Mouse (Mus musculus) hindbrain, embryonic 12.5 days (tissue): ENCODE measurements at regions not wholly inside any gene's neighbourhood (a gene's known extent, or its start where the extent isn't known, plus 50 kb on each side); places are given as distances from the start of the nearest gene placed in this dataset.
A peak's percentile ranks its signal among the peaks of the same experiment; 100 is the strongest.

Source experiments
- ATAC-seq: fragments of 200-750 bp; cut with Nextera tagmentation; 2 replicates; pipeline ENCODE4 v1.8.0; 2017; ENCODE audit warnings: moderate TSS enrichment; ENCODE audit not compliant: low FRiP score
- H3K27ac ChIP-seq: fragments of 300-500 bp; sonication (generic); 2 replicates; pipeline ENCODE4 v1.5.1; 2016; ENCODE audit warnings: mild to moderate bottlenecking
- H3K27me3 ChIP-seq: fragments of 300-500 bp; sonication (generic); 2 replicates; pipeline ENCODE4 v1.6.1; 2016; ENCODE audit warnings: mild to moderate bottlenecking
- H3K36me3 ChIP-seq: fragments of 300-500 bp; sonication (generic); 2 replicates; pipeline ENCODE4 v1.6.1; 2016; ENCODE audit warnings: mild to moderate bottlenecking
- H3K4me1 ChIP-seq: fragments of 300-500 bp; sonication (generic); 2 replicates; pipeline ENCODE4 v1.6.1; 2016
- H3K4me2 ChIP-seq: fragments of 300-500 bp; sonication (generic); replicated peaks from 2 replicates; pipeline ENCODE4 v1.6.1; 2016; ENCODE audit warnings: mild to moderate bottlenecking
- H3K4me3 ChIP-seq: fragments of 300-500 bp; sonication (generic); 2 replicates; pipeline ENCODE4 v1.5.1; 2016; ENCODE audit warnings: mild to moderate bottlenecking
- H3K9ac ChIP-seq: fragments of 300-500 bp; sonication (generic); 2 replicates; pipeline ENCODE4 v1.6.1; 2016; ENCODE audit warnings: mild to moderate bottlenecking, moderate library complexity
- H3K9me3 ChIP-seq: fragments of 300-500 bp; sonication (generic); replicated peaks from 2 replicates; pipeline ENCODE4 v1.6.1; 2016; ENCODE audit warnings: mild to moderate bottlenecking
- WGBS: fragments of 180-500 bp; shearing (Covaris S2); methylation state at CpG from one replicate; pipeline ENCODE4 v1.1.7; 2016; 5-methylcytosine and 5-hydroxymethylcytosine counted together

- no peaks in the 10 kb centered on the region for H3K9me3 ChIP-seq
- no peaks in the 10 kb centered on the region for H3K4me1 ChIP-seq
- no peak overlapping the region for H3K27ac ChIP-seq
- H3K4me3 ChIP-seq, result no peak overlapping the region
- H3K36me3 ChIP-seq, result no peaks in the 10 kb centered on the region
- H3K27me3 ChIP-seq, result no peaks in the 10 kb centered on the region; the same call in 1 of the 2 replicates
- no peak for ATAC-seq
- no peak overlapping the region for H3K4me2 ChIP-seq
- WGBS, result 77% methylated on average over 4 of the region's 4 CpGs
- no peak overlapping the region for H3K9ac ChIP-seq
These were observed 1929.8 kb upstream of the Lrrc6 start for GRCm38 (mm10) chr15:68430486-68430885.

GRCm38 (mm10) chr15:68428444-68429228 is 1927.9 kb upstream of the Lrrc6 start:
- Histone ChIP-seq H3K4me2 (no peak overlapping the region), H3K4me1 (no peaks in the 10 kb centered on the region), H3K36me3 (no peaks in the 10 kb centered on the region), H3K27ac (no peak overlapping the region), H3K9ac (no peak overlapping the region), H3K4me3 (no peak overlapping the region), H3K27me3 (no peaks in the 10 kb centered on the region; the same call in 1 of the 2 replicates), H3K9me3 (no peaks in the 10 kb centered on the region)
- ATAC-seq, result peak; percentile 72; the same call in 1 of the 2 replicates
- WGBS, result 22% methylated on average over 6 of the region's 6 CpGs

- no peak overlapping the region for H3K27ac ChIP-seq
- no peaks in the 10 kb centered on the region for H3K9me3 ChIP-seq
- H3K27me3 ChIP-seq, result no peaks in the 10 kb centered on the region
- no peak overlapping the region for H3K4me3 ChIP-seq
- no peaks in the 10 kb centered on the region for H3K4me1 ChIP-seq
- H3K36me3 ChIP-seq, result no peaks in the 10 kb centered on the region
- no peak overlapping the region for H3K4me2 ChIP-seq
- ATAC-seq, result no peak
- H3K9ac ChIP-seq, result no peak overlapping the region
- WGBS, result 15% methylated on average over 1 of the region's 1 CpGs
These were observed 1916.4 kb upstream of the Lrrc6 start for GRCm38 (mm10) chr15:68417142-68417541.

GRCm38 (mm10) chr15:68415401-68415925 is 1914.8 kb upstream of the Lrrc6 start:
- Histone ChIP-seq H3K27me3 (no peaks in the 10 kb centered on the region), H3K27ac (no peak overlapping the region), H3K9ac (no peak overlapping the region), H3K9me3 (no peaks in the 10 kb centered on the region), H3K4me2 (no peak overlapping the region), H3K4me3 (no peak overlapping the region), H3K36me3 (no peaks in the 10 kb centered on the region), H3K4me1 (no peaks in the 10 kb centered on the region)
- no peak for ATAC-seq
- WGBS, result 22% methylated on average over 3 of the region's 3 CpGs

GRCm38 (mm10) chr15:68414047-68414446 is 1913.3 kb upstream of the Lrrc6 start:
- H3K4me2 ChIP-seq, result no peak overlapping the region
- ATAC-seq, result no peak
- no peak overlapping the region for H3K27ac ChIP-seq
- no peak overlapping the region for H3K4me3 ChIP-seq
- no peak overlapping the region for H3K9ac ChIP-seq
- H3K36me3 ChIP-seq, result no peaks in the 10 kb centered on the region
- WGBS, result 69% methylated on average over 4 of the region's 4 CpGs
- no peaks in the 10 kb centered on the region for H3K27me3 ChIP-seq
- H3K9me3 ChIP-seq, result no peaks in the 10 kb centered on the region
- H3K4me1 ChIP-seq, result no peaks in the 10 kb centered on the region

GRCm38 (mm10) chr15:68412697-68413096 is 1912.0 kb upstream of the Lrrc6 start:
- 87% methylated on average over 2 of the region's 2 CpGs for WGBS
- Histone ChIP-seq H3K4me3 (no peak overlapping the region), H3K36me3 (no peaks in the 10 kb centered on the region), H3K4me1 (no peaks in the 10 kb centered on the region), H3K4me2 (no peak overlapping the region), H3K27ac (no peak overlapping the region), H3K27me3 (no peaks in the 10 kb centered on the region), H3K9ac (no peak overlapping the region), H3K9me3 (no peaks in the 10 kb centered on the region)
- ATAC-seq, result no peak

GRCm38 (mm10) chr15:68412156-68412555 is 1911.4 kb upstream of the Lrrc6 start:
- no peak overlapping the region for H3K4me2 ChIP-seq
- ATAC-seq, result no peak
- H3K4me1 ChIP-seq, result no peaks in the 10 kb centered on the region
- no peak overlapping the region for H3K27ac ChIP-seq
- H3K9ac ChIP-seq, result no peak overlapping the region
- 89% methylated on average over 3 of the region's 3 CpGs for WGBS
- no peaks in the 10 kb centered on the region for H3K36me3 ChIP-seq
- H3K9me3 ChIP-seq, result no peaks in the 10 kb centered on the region
- H3K27me3 ChIP-seq, result no peaks in the 10 kb centered on the region
- H3K4me3 ChIP-seq, result no peak overlapping the region

GRCm38 (mm10) chr15:68403554-68404070 is 1902.9 kb upstream of the Lrrc6 start:
- Histone ChIP-seq H3K9me3 (no peaks in the 10 kb centered on the region), H3K4me1 (no peaks in the 10 kb centered on the region), H3K4me2 (no peak overlapping the region), H3K4me3 (no peak overlapping the region), H3K9ac (no peak overlapping the region), H3K27me3 (no peaks in the 10 kb centered on the region), H3K36me3 (no peaks in the 10 kb centered on the region), H3K27ac (no peak overlapping the region)
- 94% methylated on average over 3 of the region's 3 CpGs for WGBS
- ATAC-seq, result no peak

GRCm38 (mm10) chr15:68401726-68402125 is 1901.0 kb upstream of the Lrrc6 start:
- H3K9me3 ChIP-seq, result no peaks in the 10 kb centered on the region
- H3K27me3 ChIP-seq, result no peaks in the 10 kb centered on the region
- no peak overlapping the region for H3K27ac ChIP-seq
- H3K9ac ChIP-seq, result no peak overlapping the region
- H3K4me3 ChIP-seq, result no peak overlapping the region
- no peaks in the 10 kb centered on the region for H3K4me1 ChIP-seq
- no peak for ATAC-seq
- 66% methylated on average over 1 of the region's 1 CpGs for WGBS
- no peaks in the 10 kb centered on the region for H3K36me3 ChIP-seq
- no peak overlapping the region for H3K4me2 ChIP-seq

- ATAC-seq, result no peak
- WGBS, result 88% methylated on average over 4 of the region's 4 CpGs
- no peaks in the 10 kb centered on the region for H3K36me3 ChIP-seq
These were observed 1900.3 kb upstream of the Lrrc6 start for GRCm38 (mm10) chr15:68401006-68401405.

GRCm38 (mm10) chr15:68396566-68396965 is 1895.9 kb upstream of the Lrrc6 start:
- H3K36me3 ChIP-seq, result no peaks in the 10 kb centered on the region
- 89% methylated on average over 6 of the region's 6 CpGs for WGBS
- no peak overlapping the region for H3K9ac ChIP-seq
- no peak overlapping the region for H3K4me3 ChIP-seq
- no peak overlapping the region for H3K27ac ChIP-seq
- H3K4me2 ChIP-seq, result no peak overlapping the region
- H3K27me3 ChIP-seq, result no peaks in the 10 kb centered on the region
- no peak for ATAC-seq
- no peaks in the 10 kb centered on the region for H3K9me3 ChIP-seq
- no peaks in the 10 kb centered on the region for H3K4me1 ChIP-seq

More at GRCm38 (mm10) chr15:68401006-68401405, 1900.3 kb upstream of the Lrrc6 start:
- H3K9ac ChIP-seq, result no peak overlapping the region
- no peak overlapping the region for H3K27ac ChIP-seq
- no peaks in the 10 kb centered on the region for H3K9me3 ChIP-seq
- no peak overlapping the region for H3K4me3 ChIP-seq
- no peak overlapping the region for H3K4me2 ChIP-seq
- H3K27me3 ChIP-seq, result no peaks in the 10 kb centered on the region
- no peaks in the 10 kb centered on the region for H3K4me1 ChIP-seq

GRCm38 (mm10) chr15:68394749-68395148 is 1894.0 kb upstream of the Lrrc6 start:
- Histone ChIP-seq H3K9me3 (no peaks in the 10 kb centered on the region), H3K9ac (no peak overlapping the region), H3K4me3 (no peak overlapping the region), H3K36me3 (no peaks in the 10 kb centered on the region), H3K4me2 (no peak overlapping the region), H3K4me1 (no peaks in the 10 kb centered on the region), H3K27me3 (no peaks in the 10 kb centered on the region), H3K27ac (no peak overlapping the region)
- 84% methylated on average over 1 of the region's 1 CpGs for WGBS
- ATAC-seq, result no peak; the same call in 1 of the 2 replicates

- H3K4me1 ChIP-seq, result no peaks in the 10 kb centered on the region
- H3K4me2 ChIP-seq, result no peak overlapping the region
- H3K9ac ChIP-seq, result no peak overlapping the region
- no peaks in the 10 kb centered on the region for H3K36me3 ChIP-seq
- H3K27ac ChIP-seq, result no peak overlapping the region
- no peaks in the 10 kb centered on the region for H3K9me3 ChIP-seq
- no peaks in the 10 kb centered on the region for H3K27me3 ChIP-seq
- ATAC-seq, result no peak
- 85% methylated on average over 4 of the region's 4 CpGs for WGBS
- no peak overlapping the region for H3K4me3 ChIP-seq
These were observed 1893.4 kb upstream of the Lrrc6 start for GRCm38 (mm10) chr15:68394157-68394556.
